1 mouse cellular context compared by ENCODE assay signal in the genomic region with DNA sequence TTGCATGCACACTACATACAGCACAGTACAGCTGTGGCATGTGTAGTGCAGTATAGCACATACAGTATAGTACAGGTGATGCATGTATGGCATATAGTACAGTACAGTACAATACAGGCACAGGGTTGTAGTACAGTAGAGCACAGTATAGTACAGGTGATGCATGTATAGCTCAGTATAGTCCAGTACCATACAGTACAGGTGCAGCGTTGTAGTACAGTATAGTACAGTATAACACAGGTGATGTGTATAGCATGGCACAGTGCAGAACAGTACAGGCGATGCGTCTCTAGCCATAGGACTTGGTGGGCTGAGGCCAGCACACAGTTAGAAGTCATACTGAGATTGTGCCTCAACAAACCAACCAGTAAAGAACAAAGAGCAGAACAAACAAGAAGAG.
TF ChIP-seq lines count a peak whose summit lies in the region.

No protein-coding gene starts in this region.

TF ChIP-seq in CH12.LX, 34 proteins besides CTCF, POLR2A, EP300 and RAD21 (continued from another document):
- TF ChIP-seq RCOR1 (conservative IDR thresholded peaks at IDR 0.05; ENCODE audit: low read depth, low read length) (no peak), JUND (conservative IDR thresholded peaks at IDR 0.05; ENCODE audit: low read depth, low read length) (no peak), MAX (IDR thresholded peaks at IDR 0.05; ENCODE audit: low read length) (no peak), ETS1 (conservative IDR thresholded peaks at IDR 0.05; ENCODE audit: low read depth, low read length) (no peak), ZKSCAN1 (IDR thresholded peaks at IDR 0.05; ENCODE audit: borderline replicate concordance, low read depth, low read length) (no peak), MAFK (IDR thresholded peaks at IDR 0.05; ENCODE audit: insufficient replicate concordance, low read length) (no peak), NRF1 (IDR thresholded peaks at IDR 0.05; ENCODE audit: low read depth, low read length) (no peak), TCF12 (IDR thresholded peaks at IDR 0.05; ENCODE audit: low read depth, low read length) (no peak)
TF ChIP-seq in CH12.LX: peak in this region for 0.
